Mouse (Mus musculus) midbrain, postnatal 0 days (tissue): Measurements from ENCODE around the gene Ppp2r2d. TPM values are rescaled to one million over a fixed set of nuclear protein-coding genes. Genes with fewer than 3 reads are reported as not detected.

Source experiments
- ATAC-seq: fragments of 200-750 bp; cut with Nextera tagmentation; 2 replicates; pipeline ENCODE4 v1.8.0; 2017; ENCODE audit warnings: moderate number of reproducible peaks, mild to moderate bottlenecking, moderate TSS enrichment, moderate library complexity; ENCODE audit not compliant: low FRiP score
- DNase-seq: peaks from one replicate; pipeline ENCODE4 v3.0.0-alpha.2; 2015; ENCODE audit warnings: low spot score
- H3K27ac ChIP-seq: fragments of 300-500 bp; sonication (generic); 2 replicates; pipeline ENCODE4 v1.5.1; 2014; ENCODE audit warnings: low read depth, mild to moderate bottlenecking, low read length, mixed read lengths
- H3K27me3 ChIP-seq: fragments of 300-500 bp; sonication (generic); 2 replicates; pipeline ENCODE4 v1.6.1; 2014; ENCODE audit warnings: low read length, control low read depth, mixed read lengths; ENCODE audit not compliant: insufficient read depth
- H3K36me3 ChIP-seq: fragments of 300-500 bp; sonication (generic); 2 replicates; pipeline ENCODE4 v1.6.1; 2014; ENCODE audit warnings: low read length, control low read depth, mixed read lengths; ENCODE audit not compliant: insufficient read depth
- H3K4me1 ChIP-seq: fragments of 300-500 bp; sonication (generic); 2 replicates; pipeline ENCODE4 v1.6.1; 2014; ENCODE audit warnings: mild to moderate bottlenecking, control low read depth, antibody characterized with exemption, low read length, mixed read lengths; ENCODE audit not compliant: insufficient read depth
- H3K4me2 ChIP-seq: fragments of 300-500 bp; sonication (generic); 2 replicates; pipeline ENCODE4 v1.6.1; 2014; ENCODE audit warnings: low read depth, mild to moderate bottlenecking, low read length, mixed read lengths; ENCODE audit not compliant: poor library complexity, severe bottlenecking
- H3K4me3 ChIP-seq: fragments of 300-500 bp; sonication (generic); 2 replicates; pipeline ENCODE4 v1.5.1; 2014; ENCODE audit warnings: low read depth, mild to moderate bottlenecking, low read length, moderate library complexity
- H3K9ac ChIP-seq: fragments of 300-500 bp; sonication (generic); replicated peaks from 2 replicates; pipeline ENCODE4 v1.6.1; 2014; ENCODE audit warnings: mild to moderate bottlenecking, low read length, moderate library complexity, mixed read lengths; ENCODE audit not compliant: poor library complexity, severe bottlenecking
- H3K9me3 ChIP-seq: fragments of 300-500 bp; sonication (generic); 2 replicates; pipeline ENCODE4 v1.6.1; 2016; ENCODE audit warnings: low read length, control low read depth
- CTCF ChIP-seq: IDR thresholded peaks from 2 replicates; pipeline ENCODE4 v1.5.1; 2016; ENCODE audit warnings: antibody characterized with exemption, mild to moderate bottlenecking
- WGBS: fragments of 180-500 bp; shearing (Covaris S2); extraction: QIAGEN DNeasy Blood & Tissue Kit; methylation state at CpG from one replicate; pipeline ENCODE4 v1.1.7; 2014; 5-methylcytosine and 5-hydroxymethylcytosine counted together
- polyA plus RNA-seq: library from polyadenylated mRNA; unstranded; fragments of >200 nt; fragmentation: Nextera tagmentation; extraction: Ambion mirVana; gene quantifications from 2 replicates; pipeline ENCODE4 v1.2.1, GENCODE M21; 2015
- total RNA-seq: library from RNA; depleted of rRNA; stranded (reverse); fragments of >200 nt; gene quantifications from 2 replicates; pipeline ENCODE4 v1.2.3, GENCODE M21; 2014

The Ppp2r2d gene
- total and polyA plus RNA-seq, 2 experiments from 2014 or later, result 91.5 to 109 TPM

- Histone ChIP-seq H3K36me3 (peaks cover 18% of the 10 kb centered on the region), H3K4me1 (no peaks in the 10 kb centered on the region), H3K27me3 (no peaks in the 10 kb centered on the region), H3K27ac (no peak overlapping the region), H3K4me2 (no peak overlapping the region), H3K9me3 (no peaks in the 10 kb centered on the region), H3K9ac (no peak overlapping the region), H3K4me3 (no peak overlapping the region)
- TF ChIP-seq CTCF, result no peak
- WGBS, result 74% methylated on average over 2 of the region's 2 CpGs
- ATAC-seq (no peak), DNase-seq (no peak)
These were observed 52.2 kb downstream of the Ppp2r2d start for GRCm38 (mm10) chr7:138898122-138898521.

GRCm38 (mm10) chr7:138898743-138899142, 52.9 kb downstream of the Ppp2r2d start:
- ATAC-seq (no peak), DNase-seq (no peak)
- H3K4me1 ChIP-seq, result no peaks in the 10 kb centered on the region
- no peak overlapping the region for H3K4me2 ChIP-seq
- peaks cover 14% of the 10 kb centered on the region for H3K36me3 ChIP-seq
- H3K9ac ChIP-seq, result no peak overlapping the region
- no peaks in the 10 kb centered on the region for H3K27me3 ChIP-seq
- H3K27ac ChIP-seq, result no peak overlapping the region
- no peaks in the 10 kb centered on the region for H3K9me3 ChIP-seq
- H3K4me3 ChIP-seq, result no peak overlapping the region
- 89% methylated on average over 4 of the region's 4 CpGs for WGBS
- no peak for TF ChIP-seq CTCF

GRCm38 (mm10) chr7:138903886-138904435, 58.1 kb downstream of the Ppp2r2d start:
- Histone ChIP-seq H3K4me2 (no peak overlapping the region), H3K27ac (no peak overlapping the region), H3K4me3 (no peak overlapping the region), H3K4me1 (peaks cover 11% of the 10 kb centered on the region; the same call in 1 of the 2 replicates), H3K36me3 (no peaks in the 10 kb centered on the region), H3K27me3 (no peaks in the 10 kb centered on the region), H3K9ac (no peak overlapping the region), H3K9me3 (no peaks in the 10 kb centered on the region)
- TF ChIP-seq CTCF, result no peak
- ATAC-seq (no peak), DNase-seq (no peak)
- WGBS, result 84% methylated on average over 7 of the region's 7 CpGs

GRCm38 (mm10) chr7:138906441-138906840, 60.6 kb downstream of the Ppp2r2d start:
- H3K9me3 ChIP-seq, result no peaks in the 10 kb centered on the region
- H3K36me3 ChIP-seq, result no peaks in the 10 kb centered on the region
- H3K4me3 ChIP-seq, result no peak overlapping the region
- WGBS, result 89% methylated on average over 1 of the region's 1 CpGs
- no peak overlapping the region for H3K27ac ChIP-seq
- TF ChIP-seq CTCF, result no peak
- DNase-seq (no peak), ATAC-seq (no peak)
- H3K9ac ChIP-seq, result no peak overlapping the region
- H3K27me3 ChIP-seq, result no peaks in the 10 kb centered on the region
- H3K4me1 ChIP-seq, result peaks cover 16% of the 10 kb centered on the region; the same call in 1 of the 2 replicates
- peak overlapping the region; percentile 81 for H3K4me2 ChIP-seq

GRCm38 (mm10) chr7:138907043-138907442, 61.2 kb downstream of the Ppp2r2d start:
- WGBS, result 8% methylated on average over 7 of the region's 7 CpGs
- no peak overlapping the region for H3K9ac ChIP-seq
- DNase-seq (peak; percentile 39), ATAC-seq (no peak)
- peaks cover 16% of the 10 kb centered on the region; the same call in 1 of the 2 replicates for H3K4me1 ChIP-seq
- H3K27ac ChIP-seq, result no peak overlapping the region
- TF ChIP-seq CTCF, result no peak
- peaks cover 3% of the 10 kb centered on the region; the same call in 1 of the 2 replicates for H3K27me3 ChIP-seq
- peak overlapping the region; percentile 21; the same call in 1 of the 2 replicates for H3K4me3 ChIP-seq
- H3K9me3 ChIP-seq, result no peaks in the 10 kb centered on the region
- H3K4me2 ChIP-seq, result peak overlapping the region; percentile 81
- H3K36me3 ChIP-seq, result no peaks in the 10 kb centered on the region

GRCm38 (mm10) chr7:138907976-138908375, 62.1 kb downstream of the Ppp2r2d start:
- no peak for DNase-seq
- no peak for TF ChIP-seq CTCF
- H3K4me3 ChIP-seq, result peak overlapping the region; percentile 81; the same call in 1 of the 2 replicates
- peaks cover 3% of the 10 kb centered on the region; the same call in 1 of the 2 replicates for H3K27me3 ChIP-seq
- no peak overlapping the region for H3K27ac ChIP-seq
- H3K4me1 ChIP-seq, result peaks cover 16% of the 10 kb centered on the region; the same call in 1 of the 2 replicates
- 69% methylated on average over 5 of the region's 5 CpGs for WGBS
- H3K9me3 ChIP-seq, result no peaks in the 10 kb centered on the region
- no peak overlapping the region for H3K9ac ChIP-seq
- ATAC-seq, result no peak
- H3K4me2 ChIP-seq, result peak overlapping the region; percentile 81; the same call in 1 of the 2 replicates
- H3K36me3 ChIP-seq, result no peaks in the 10 kb centered on the region
